Mouse (Mus musculus) myocyte (in vitro differentiated cells): ENCODE measurements around the gene Nipsnap2.

Experiments used
- E2F4 ChIP-seq: IDR thresholded peaks from one replicate; pipeline ENCODE4 v1.6.1; 2011; ENCODE audit warnings: mild to moderate bottlenecking, control low read depth, moderate library complexity; ENCODE audit not compliant: insufficient read depth
- POLR2A ChIP-seq: IDR thresholded peaks from one replicate; pipeline ENCODE4 v1.6.1; 2011; ENCODE audit warnings: low read depth, mild to moderate bottlenecking, control low read depth, moderate library complexity; ENCODE audit not compliant: insufficient read length
- POLR2AphosphoS2 ChIP-seq: IDR thresholded peaks from one replicate; pipeline ENCODE4 v1.6.1; 2011; ENCODE audit warnings: low read depth, control low read depth; ENCODE audit not compliant: insufficient read length
- USF1 ChIP-seq: IDR thresholded peaks from one replicate; pipeline ENCODE4 v1.6.1; 2011; ENCODE audit warnings: low read depth, mild to moderate bottlenecking, control low read depth, moderate library complexity

DNA sequence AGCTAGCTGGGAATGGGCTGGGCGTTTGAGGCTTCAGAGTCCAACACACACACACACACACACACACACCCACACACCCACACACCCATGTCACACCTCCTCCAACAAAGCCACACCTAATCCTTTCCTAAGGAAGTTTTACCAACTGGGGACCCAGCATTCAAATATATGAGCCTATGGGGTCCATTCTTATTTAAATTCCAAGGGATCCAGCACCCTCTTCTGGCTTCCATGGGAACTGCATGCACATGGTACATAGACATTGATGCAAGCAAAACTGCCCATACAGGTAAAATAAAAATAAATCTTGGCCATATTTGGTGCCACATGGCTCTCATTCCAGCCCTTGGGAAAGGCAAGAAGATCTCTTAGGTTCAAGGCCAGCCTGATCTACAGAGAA, 16.1 kb downstream of the Nipsnap2 start:
- TF ChIP-seq POLR2AphosphoS2 (no peak), POLR2A (no peak), USF1 (no peak), E2F4 (no peak)
